Mouse (Mus musculus): ENCODE measurements around the gene Acer3. TPM values are rescaled to one million over a fixed set of nuclear protein-coding genes. Genes with fewer than 3 reads are reported as not detected.

The Acer3 gene
- polyA plus RNA-seq, 1 experiment from 2014 or later, result 21.5 TPM

- no peak overlapping the region for H3K4me3 ChIP-seq (ENCODE audit: low read depth, low read length)
- no peaks in the 10 kb centered on the region for H3K36me3 ChIP-seq (replicated peaks; ENCODE audit: control insufficient read depth, insufficient read depth, low read depth, low read length)
- WGBS, result 90% methylated on average over 4 of the region's 4 CpGs
- no peak overlapping the region for H3K9ac ChIP-seq (replicated peaks; ENCODE audit: low read length)
- no peak overlapping the region for H3K27ac ChIP-seq (replicated peaks; ENCODE audit: low read depth, low read length)
- no peak overlapping the region for H3K4me2 ChIP-seq (ENCODE audit: low read depth, low read length)
- no peaks in the 10 kb centered on the region for H3K4me1 ChIP-seq (ENCODE audit: control insufficient read depth, insufficient read depth, low read length)
- ATAC-seq (replicated peaks; ENCODE audit: insufficient number of reproducible peaks, low FRiP score, low TSS enrichment, low read depth), result no peak
- H3K27me3 ChIP-seq (ENCODE audit: control insufficient read depth, insufficient read depth, low read length), result no peaks in the 10 kb centered on the region
- no peak for DNase-seq (ENCODE audit: low spot score)
- no peaks in the 10 kb centered on the region for H3K9me3 ChIP-seq (replicated peaks; ENCODE audit: control insufficient read depth, low read length)
Observed at GRCm38 (mm10) chr7:98223796-98224195, 97.2 kb downstream of the Acer3 start.

- Histone ChIP-seq H3K4me1 (ENCODE audit: control insufficient read depth, insufficient read depth, low read length) (no peaks in the 10 kb centered on the region), H3K4me3 (ENCODE audit: low read depth, low read length) (no peak overlapping the region), H3K9ac (replicated peaks; ENCODE audit: low read length) (no peak overlapping the region), H3K27ac (replicated peaks; ENCODE audit: low read depth, low read length) (no peak overlapping the region), H3K4me2 (ENCODE audit: low read depth, low read length) (no peak overlapping the region), H3K36me3 (replicated peaks; ENCODE audit: control insufficient read depth, insufficient read depth, low read depth, low read length) (no peaks in the 10 kb centered on the region), H3K27me3 (ENCODE audit: control insufficient read depth, insufficient read depth, low read length) (no peaks in the 10 kb centered on the region), H3K9me3 (replicated peaks; ENCODE audit: control insufficient read depth, low read length) (no peaks in the 10 kb centered on the region)
- DNase-seq (ENCODE audit: low spot score) (no peak), ATAC-seq (replicated peaks; ENCODE audit: insufficient number of reproducible peaks, low FRiP score, low TSS enrichment, low read depth) (no peak)
Observed at GRCm38 (mm10) chr7:98216713-98217112, 104.3 kb downstream of the Acer3 start.

- no peaks in the 10 kb centered on the region for H3K27me3 ChIP-seq (ENCODE audit: control insufficient read depth, insufficient read depth, low read length)
- H3K4me3 ChIP-seq (ENCODE audit: low read depth, low read length), result no peak overlapping the region
- DNase-seq (ENCODE audit: low spot score) (no peak), ATAC-seq (replicated peaks; ENCODE audit: insufficient number of reproducible peaks, low FRiP score, low TSS enrichment, low read depth) (no peak)
- H3K4me2 ChIP-seq (ENCODE audit: low read depth, low read length), result no peak overlapping the region
- no peaks in the 10 kb centered on the region for H3K9me3 ChIP-seq (replicated peaks; ENCODE audit: control insufficient read depth, low read length)
- WGBS, result 79% methylated on average over 4 of the region's 4 CpGs
- H3K36me3 ChIP-seq (replicated peaks; ENCODE audit: control insufficient read depth, insufficient read depth, low read depth, low read length), result no peaks in the 10 kb centered on the region
- H3K27ac ChIP-seq (replicated peaks; ENCODE audit: low read depth, low read length), result no peak overlapping the region
- H3K9ac ChIP-seq (replicated peaks; ENCODE audit: low read length), result no peak overlapping the region
- H3K4me1 ChIP-seq (ENCODE audit: control insufficient read depth, insufficient read depth, low read length), result no peaks in the 10 kb centered on the region
Observed at GRCm38 (mm10) chr7:98202946-98203345, 118.1 kb downstream of the Acer3 start.

GRCm38 (mm10) chr7:98201493-98202028, 119.4 kb downstream of the Acer3 start:
- WGBS, result 82% methylated on average over 5 of the region's 5 CpGs
- no peaks in the 10 kb centered on the region for H3K27me3 ChIP-seq (ENCODE audit: control insufficient read depth, insufficient read depth, low read length)
- ATAC-seq (replicated peaks; ENCODE audit: insufficient number of reproducible peaks, low FRiP score, low TSS enrichment, low read depth) (no peak), DNase-seq (ENCODE audit: low spot score) (no peak)
- H3K9me3 ChIP-seq (replicated peaks; ENCODE audit: control insufficient read depth, low read length), result no peaks in the 10 kb centered on the region
- H3K36me3 ChIP-seq (replicated peaks; ENCODE audit: control insufficient read depth, insufficient read depth, low read depth, low read length), result no peaks in the 10 kb centered on the region
- no peak overlapping the region for H3K4me3 ChIP-seq (ENCODE audit: low read depth, low read length)
- no peak overlapping the region for H3K4me2 ChIP-seq (ENCODE audit: low read depth, low read length)
- H3K4me1 ChIP-seq (ENCODE audit: control insufficient read depth, insufficient read depth, low read length), result no peaks in the 10 kb centered on the region
- H3K9ac ChIP-seq (replicated peaks; ENCODE audit: low read length), result no peak overlapping the region
- H3K27ac ChIP-seq (replicated peaks; ENCODE audit: low read depth, low read length), result no peak overlapping the region

GRCm38 (mm10) chr7:98200396-98200795, 120.6 kb downstream of the Acer3 start:
- DNase-seq (ENCODE audit: low spot score), result no peak
- H3K4me1 ChIP-seq (ENCODE audit: control insufficient read depth, insufficient read depth, low read length), result no peaks in the 10 kb centered on the region
- WGBS, result 85% methylated on average over 3 of the region's 3 CpGs
- H3K9ac ChIP-seq (replicated peaks; ENCODE audit: low read length), result no peak overlapping the region
- H3K36me3 ChIP-seq (replicated peaks; ENCODE audit: control insufficient read depth, insufficient read depth, low read depth, low read length), result no peaks in the 10 kb centered on the region
- H3K4me3 ChIP-seq (ENCODE audit: low read depth, low read length), result no peak overlapping the region
- no peak overlapping the region for H3K4me2 ChIP-seq (ENCODE audit: low read depth, low read length)
- no peak overlapping the region for H3K27ac ChIP-seq (replicated peaks; ENCODE audit: low read depth, low read length)
- H3K27me3 ChIP-seq (ENCODE audit: control insufficient read depth, insufficient read depth, low read length), result peaks cover 5% of the 10 kb centered on the region; the same call in 1 of the 2 replicates
- H3K9me3 ChIP-seq (replicated peaks; ENCODE audit: control insufficient read depth, low read length), result no peaks in the 10 kb centered on the region
- no peak for ATAC-seq (replicated peaks; ENCODE audit: insufficient number of reproducible peaks, low FRiP score, low TSS enrichment, low read depth)

- no peak within 1 kb of the TSS for H3K4me2 ChIP-seq (ENCODE audit: low read depth, low read length)
- no peaks in the 10 kb centered on the region for H3K9me3 ChIP-seq (replicated peaks; ENCODE audit: control insufficient read depth, low read length)
- H3K4me3 ChIP-seq (ENCODE audit: low read depth, low read length), result no peak within 1 kb of the TSS
- DNase-seq (ENCODE audit: low spot score) (no peak), ATAC-seq (replicated peaks; ENCODE audit: insufficient number of reproducible peaks, low FRiP score, low TSS enrichment, low read depth) (no peak)
- no peaks in the 10 kb centered on the region for H3K36me3 ChIP-seq (replicated peaks; ENCODE audit: control insufficient read depth, insufficient read depth, low read depth, low read length)
- peaks cover under 1% of the 10 kb centered on the region; the same call in 1 of the 2 replicates for H3K4me1 ChIP-seq (ENCODE audit: control insufficient read depth, insufficient read depth, low read length)
- no peak within 1 kb of the TSS for H3K9ac ChIP-seq (replicated peaks; ENCODE audit: low read length)
- H3K27ac ChIP-seq (replicated peaks; ENCODE audit: low read depth, low read length), result no peak within 1 kb of the TSS
- H3K27me3 ChIP-seq (ENCODE audit: control insufficient read depth, insufficient read depth, low read length), result peaks cover 14% of the 10 kb centered on the region
- WGBS, result 90% methylated on average over 4 of the region's 4 CpGs
Observed at GRCm38 (mm10) chr7:98199381-98199780, 121.6 kb downstream of the Acer3 start, which contains the start of gene B3gnt6. TSS of gene B3gnt6 (minus strand) at chr7:98199481.

GRCm38 (mm10) chr7:98195151-98195801, 125.7 kb downstream of the Acer3 start:
- ATAC-seq (replicated peaks; ENCODE audit: insufficient number of reproducible peaks, low FRiP score, low TSS enrichment, low read depth) (0 out of 2 replicates have a peak, but pooled peaks have one; percentile 30), DNase-seq (ENCODE audit: low spot score) (peak; percentile 65)
- peaks cover 7% of the 10 kb centered on the region for H3K4me1 ChIP-seq (ENCODE audit: control insufficient read depth, insufficient read depth, low read length)
- H3K27ac ChIP-seq (replicated peaks; ENCODE audit: low read depth, low read length), result no peak overlapping the region
- peaks cover 34% of the 10 kb centered on the region for H3K27me3 ChIP-seq (ENCODE audit: control insufficient read depth, insufficient read depth, low read length)
- H3K9me3 ChIP-seq (replicated peaks; ENCODE audit: control insufficient read depth, low read length), result no peaks in the 10 kb centered on the region
- H3K4me3 ChIP-seq (ENCODE audit: low read depth, low read length), result no peak overlapping the region
- 34% methylated on average over 10 of the region's 10 CpGs for WGBS
- no peak overlapping the region for H3K9ac ChIP-seq (replicated peaks; ENCODE audit: low read length)
- no peak overlapping the region for H3K4me2 ChIP-seq (ENCODE audit: low read depth, low read length)
- no peaks in the 10 kb centered on the region for H3K36me3 ChIP-seq (replicated peaks; ENCODE audit: control insufficient read depth, insufficient read depth, low read depth, low read length)

- ATAC-seq (replicated peaks; ENCODE audit: insufficient number of reproducible peaks, low FRiP score, low TSS enrichment, low read depth) (0 out of 2 replicates have a peak, but pooled peaks have one; percentile 31), DNase-seq (ENCODE audit: low spot score) (peak; percentile 41)
- peaks cover 34% of the 10 kb centered on the region for H3K27me3 ChIP-seq (ENCODE audit: control insufficient read depth, insufficient read depth, low read length)
- no peaks in the 10 kb centered on the region for H3K9me3 ChIP-seq (replicated peaks; ENCODE audit: control insufficient read depth, low read length)
- peak overlapping the region; percentile 34 for H3K4me3 ChIP-seq (ENCODE audit: low read depth, low read length)
- no peaks in the 10 kb centered on the region for H3K36me3 ChIP-seq (replicated peaks; ENCODE audit: control insufficient read depth, insufficient read depth, low read depth, low read length)
- H3K27ac ChIP-seq (replicated peaks; ENCODE audit: low read depth, low read length), result no peak overlapping the region
- H3K4me2 ChIP-seq (ENCODE audit: low read depth, low read length), result peak overlapping the region; percentile 60
- peaks cover 7% of the 10 kb centered on the region for H3K4me1 ChIP-seq (ENCODE audit: control insufficient read depth, insufficient read depth, low read length)
- H3K9ac ChIP-seq (replicated peaks; ENCODE audit: low read length), result peak overlapping the region; percentile 22; the same call in 1 of the 2 replicates
- 3% methylated on average over 60 of the region's 61 CpGs for WGBS
Observed at GRCm38 (mm10) chr7:98194026-98194792, 126.8 kb downstream of the Acer3 start.
